Mouse (Mus musculus) thymus, postnatal 10 days (tissue): ENCODE measurements around the gene Rnasek.

Experiments used
- DNase-seq, 2 experiments: peaks; one replicate each; pipeline ENCODE4 v3.0.0; 2021; ENCODE audit warnings: low spot score in 2 of 2

The Rnasek gene

DNA sequence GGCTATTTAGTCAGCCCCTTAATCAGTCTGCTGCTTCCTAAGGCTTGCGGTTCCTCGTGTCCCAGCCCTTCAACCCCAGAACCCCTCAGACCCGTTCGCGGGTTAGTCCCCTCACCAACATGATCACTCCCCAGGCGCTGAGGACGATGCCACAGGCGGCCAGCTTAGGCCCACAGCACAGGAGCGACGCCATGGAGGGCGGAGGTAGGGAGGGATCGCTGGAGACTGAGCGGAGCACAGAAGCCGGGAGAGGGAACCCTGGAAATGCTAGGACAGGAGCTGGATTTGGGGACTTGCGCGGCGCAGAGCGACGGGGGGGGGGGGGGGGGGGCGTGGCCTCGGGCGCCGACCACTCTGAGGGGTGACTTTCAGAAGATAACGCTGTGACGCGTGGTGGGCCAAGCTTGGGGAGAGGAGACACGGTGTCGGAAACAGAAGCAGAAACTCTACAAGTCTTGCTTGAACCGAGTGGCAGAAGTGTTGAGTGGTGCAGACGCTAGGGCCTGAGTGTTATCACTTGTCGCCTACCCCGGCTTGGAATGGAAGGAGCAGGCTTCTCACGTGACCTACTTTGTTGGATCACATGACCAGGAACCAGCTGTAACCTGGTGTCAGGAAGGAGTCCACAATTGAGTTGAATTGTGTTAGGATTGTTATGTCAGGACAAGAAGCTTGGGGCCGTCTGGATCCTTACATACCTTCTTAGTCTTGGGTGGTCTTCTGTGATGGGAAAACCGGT lies at the start of gene Rnasek, which contains the start of gene Gm21988:
Gene Rnasek (minus strand): TSS at position 302 of the 739 bp plus-strand sequence.
Gene Gm21988 (minus strand): TSS at position 290 of the 739 bp plus-strand sequence.
- DNase-seq: peak; percentile 61 to 62

DNA sequence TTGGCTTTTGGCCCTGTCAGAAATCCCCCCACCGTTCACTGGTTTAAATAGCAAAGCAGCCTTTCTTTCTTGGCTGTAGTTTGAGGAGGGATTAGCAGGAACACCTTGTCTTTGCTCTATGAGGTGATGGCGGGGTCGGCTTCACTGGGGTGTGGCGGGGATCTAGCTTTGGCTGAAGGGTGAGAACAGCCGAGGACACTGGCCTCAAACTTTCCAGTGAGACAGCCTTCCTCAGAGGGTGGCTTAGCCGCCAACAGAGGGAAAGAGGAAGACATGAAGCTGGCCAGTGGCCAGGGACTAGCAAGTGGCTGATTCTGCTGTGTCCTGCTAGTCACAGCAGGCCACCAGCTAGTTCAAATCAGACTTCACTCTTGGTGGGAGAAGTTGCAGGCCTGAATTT lies 49.6 kb upstream of the Rnasek start:
- DNase-seq: no peak

DNA sequence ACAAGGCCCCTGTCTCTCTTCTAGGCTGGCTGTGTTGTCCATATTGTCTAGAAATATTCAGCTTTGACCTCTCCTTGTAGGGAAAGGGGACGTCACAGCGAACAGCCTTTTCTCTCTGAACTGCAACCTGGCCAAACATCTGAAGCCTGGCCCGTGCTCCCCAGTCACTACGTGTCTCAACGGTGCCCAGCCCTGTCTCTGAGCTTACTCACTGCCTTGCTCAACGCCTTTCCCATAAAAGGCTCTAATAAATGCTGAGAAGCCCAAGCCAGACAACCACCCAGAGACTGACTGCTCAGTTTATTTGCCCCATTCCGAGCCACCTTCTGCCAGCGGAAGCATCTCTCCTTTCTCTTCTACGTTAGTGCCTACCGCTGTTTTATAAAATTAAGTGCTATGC lies 48.5 kb upstream of the Rnasek start:
- no peak for DNase-seq

DNA sequence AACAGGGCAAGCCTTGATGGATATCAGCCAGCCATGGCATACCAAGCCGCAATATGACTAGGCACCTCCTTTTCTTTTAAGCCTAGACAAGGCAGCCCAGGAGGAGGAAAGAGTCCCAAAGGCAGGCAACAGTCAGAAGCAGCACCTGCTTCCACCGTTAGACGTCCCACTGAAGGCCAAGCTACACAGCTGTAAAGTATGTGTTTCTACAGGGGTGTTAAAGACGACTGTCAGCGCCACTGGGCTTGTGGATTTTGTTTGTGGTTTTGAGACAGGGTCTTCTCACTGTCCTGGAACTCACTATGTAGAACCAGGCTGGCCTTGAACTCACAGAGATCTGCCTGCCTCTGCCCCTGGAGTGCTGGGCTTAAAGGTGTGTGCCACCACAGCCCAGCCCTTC lies 46.0 kb upstream of the Rnasek start:
- DNase-seq: peak; percentile 53 to 60

DNA sequence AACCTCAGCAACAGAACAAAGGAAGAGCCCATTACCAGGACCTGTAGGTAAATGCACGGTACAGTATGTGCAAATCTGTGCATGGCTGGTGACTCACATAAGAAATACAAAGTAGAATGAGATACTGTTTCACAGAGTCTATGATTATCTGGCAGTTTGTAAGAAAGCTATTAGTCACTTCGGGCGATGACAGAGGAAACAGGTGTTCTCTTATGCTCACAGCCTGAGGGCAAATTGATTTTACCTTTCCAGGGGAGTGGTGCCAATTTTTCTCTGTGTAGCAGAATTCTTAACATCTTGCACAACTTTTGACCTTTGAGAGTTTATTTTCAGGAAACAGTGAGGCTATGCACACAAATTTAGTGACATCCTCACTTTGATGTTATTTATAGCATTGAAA lies 45.1 kb upstream of the Rnasek start:
- no peak for DNase-seq

DNA sequence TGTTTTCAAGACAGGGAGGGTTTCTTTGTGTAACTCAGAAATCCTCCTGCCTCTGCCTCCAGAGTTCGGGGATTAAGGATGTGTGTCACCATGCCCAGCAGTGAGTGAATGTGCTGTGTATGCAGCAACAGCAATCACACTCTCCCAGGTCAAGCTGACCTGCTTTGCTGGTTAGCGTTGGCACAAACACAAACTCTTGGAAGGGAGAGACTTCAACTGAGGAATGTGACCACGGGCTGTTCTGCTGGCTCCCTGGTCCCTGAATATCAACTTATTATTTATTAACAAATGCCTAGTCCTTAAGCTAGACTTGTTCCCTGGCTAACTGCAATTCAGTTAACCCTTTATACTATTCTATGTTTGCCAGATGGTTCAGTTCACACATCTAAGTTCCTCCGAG lies 44.0 kb upstream of the Rnasek start:
- no peak for DNase-seq

DNA sequence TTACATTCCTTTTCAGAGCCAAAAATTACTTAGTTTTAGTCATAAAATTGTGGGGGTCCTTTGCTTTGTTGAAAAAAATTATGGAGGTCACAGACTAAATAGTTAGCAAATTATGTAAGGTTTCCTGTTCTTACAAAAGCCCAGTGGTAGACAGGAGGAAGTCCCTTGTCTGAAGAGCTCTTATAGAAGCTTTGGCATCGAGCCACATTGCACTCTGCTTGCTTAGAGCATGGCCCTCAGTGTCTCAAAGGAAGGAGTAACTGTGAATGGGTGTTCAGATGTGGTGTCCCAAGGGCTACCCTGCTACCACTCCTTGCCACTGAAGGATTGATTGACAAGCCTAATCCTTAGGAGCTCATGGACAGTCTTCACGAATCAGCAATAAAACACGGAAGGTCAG lies 40.8 kb upstream of the Rnasek start:
- DNase-seq: peak in 1 of 2 experiments; percentile 27

DNA sequence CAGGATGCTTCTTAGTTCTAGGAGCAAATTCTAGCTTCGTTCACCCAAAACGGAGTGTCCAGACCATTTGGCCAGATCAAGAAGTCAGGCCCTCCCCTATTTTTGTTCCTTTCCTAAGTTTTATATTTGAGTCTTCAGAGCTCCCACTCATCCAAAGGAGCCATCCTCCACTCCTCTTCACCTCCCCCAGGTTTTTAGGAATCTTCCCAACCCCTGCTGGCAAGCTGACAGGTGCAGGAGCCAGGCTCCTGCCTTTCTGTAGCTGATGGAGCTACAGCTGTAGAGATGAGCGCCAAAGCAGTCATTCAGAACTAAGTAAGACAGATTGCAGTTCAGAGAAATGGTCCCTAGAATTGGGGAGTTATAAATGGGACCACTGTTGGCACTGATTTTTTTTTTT lies 39.3 kb upstream of the Rnasek start:
- DNase-seq: no peak

DNA sequence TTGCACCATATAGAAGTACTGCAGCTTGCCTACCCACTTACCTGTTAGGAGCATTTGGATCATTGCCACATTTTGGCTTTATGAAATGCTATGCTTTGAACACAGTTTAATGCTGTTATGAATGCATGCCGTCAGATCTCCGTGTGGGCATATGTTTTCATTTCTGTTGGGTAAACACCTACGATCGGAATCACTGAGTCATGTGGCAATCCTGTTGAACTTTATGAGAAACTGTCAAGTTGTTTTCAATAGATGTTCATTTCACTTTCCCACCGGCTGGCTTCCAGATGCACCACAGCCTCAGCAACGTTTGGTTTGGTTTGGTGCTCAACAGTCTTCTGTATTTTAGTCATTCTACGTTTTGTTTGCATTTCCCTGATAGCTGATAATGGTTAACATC lies 32.0 kb upstream of the Rnasek start:
- DNase-seq: no peak

DNA sequence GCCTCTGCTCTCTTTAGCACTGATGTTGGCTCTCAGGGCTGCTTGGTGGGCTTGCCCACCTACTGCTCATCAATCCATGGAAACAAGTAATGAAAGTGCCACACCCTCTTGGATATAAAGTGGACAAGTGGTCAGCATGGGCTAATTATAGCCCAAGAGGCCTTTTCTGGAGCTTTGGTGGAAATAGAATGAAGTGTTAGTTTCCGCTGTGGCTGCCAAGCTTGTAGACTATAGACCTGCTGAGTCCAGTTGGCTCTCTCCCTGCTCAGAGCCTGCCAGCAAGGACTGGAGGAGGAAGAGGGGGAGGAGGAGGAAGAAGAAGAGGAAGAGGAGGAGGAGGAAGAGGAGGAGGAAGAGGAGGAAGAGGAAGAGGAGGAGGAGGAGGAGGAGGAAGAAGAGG lies 26.8 kb upstream of the Rnasek start:
- DNase-seq: no peak

DNA sequence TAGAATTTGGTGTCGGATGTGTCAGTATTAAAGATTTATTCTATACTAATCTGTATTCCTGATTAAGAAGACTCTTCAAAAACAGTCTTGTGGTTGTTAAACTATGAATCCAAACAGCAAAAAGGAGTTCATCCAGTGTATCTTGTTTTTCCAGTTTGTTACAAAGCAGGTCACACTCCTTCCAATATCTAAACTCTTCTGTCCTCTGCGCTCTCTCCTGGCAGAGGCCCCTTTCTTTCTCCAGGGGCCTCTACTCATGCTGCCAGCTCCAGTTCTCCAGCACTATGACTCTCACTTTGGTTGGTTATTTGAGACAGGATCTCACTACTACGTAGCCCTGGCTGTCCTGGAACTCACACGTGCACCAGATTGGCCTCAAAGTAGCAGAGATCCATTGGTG lies 26.2 kb upstream of the Rnasek start:
- DNase-seq: no peak

DNA sequence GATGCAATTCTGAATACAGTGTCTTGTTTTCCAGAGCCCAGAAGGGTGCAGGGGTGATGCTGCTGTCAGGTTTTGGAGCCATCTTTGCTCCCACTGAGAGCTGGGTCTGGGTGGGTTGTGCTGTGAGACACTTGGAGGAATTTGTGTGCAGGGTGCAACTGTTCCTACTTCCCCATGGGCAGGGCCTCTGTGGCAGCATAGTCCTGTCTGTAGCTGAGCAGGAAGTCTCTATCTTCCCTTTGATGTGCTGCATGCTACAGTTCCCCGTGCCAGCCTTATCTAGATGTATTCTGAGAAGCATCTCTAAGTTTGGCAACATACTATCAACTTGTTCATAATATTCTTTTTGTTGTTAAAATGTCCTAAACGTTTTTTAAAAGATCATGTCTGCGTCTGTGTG lies 25.6 kb upstream of the Rnasek start:
- DNase-seq: peak; percentile 57 to 60

DNA sequence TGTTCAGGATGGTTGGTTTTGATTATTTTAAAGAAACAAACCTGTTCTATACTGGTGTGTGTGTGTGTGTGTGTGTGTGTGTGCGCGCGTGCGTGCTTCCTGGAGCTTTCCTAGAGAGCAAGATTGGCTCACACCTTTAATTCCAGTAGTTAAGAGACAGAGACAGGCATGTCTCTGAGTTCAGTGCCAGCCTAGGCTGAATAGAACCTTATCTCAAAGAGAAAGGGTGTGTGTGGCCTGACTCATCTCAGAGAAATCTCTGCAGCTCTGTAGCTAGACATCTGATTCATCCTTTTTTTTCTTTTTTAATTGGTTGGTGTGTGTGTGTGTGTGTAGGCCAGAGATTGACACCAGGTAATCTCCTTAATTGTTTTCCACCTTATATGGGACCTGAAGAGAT lies 19.4 kb upstream of the Rnasek start:
- no peak for DNase-seq

DNA sequence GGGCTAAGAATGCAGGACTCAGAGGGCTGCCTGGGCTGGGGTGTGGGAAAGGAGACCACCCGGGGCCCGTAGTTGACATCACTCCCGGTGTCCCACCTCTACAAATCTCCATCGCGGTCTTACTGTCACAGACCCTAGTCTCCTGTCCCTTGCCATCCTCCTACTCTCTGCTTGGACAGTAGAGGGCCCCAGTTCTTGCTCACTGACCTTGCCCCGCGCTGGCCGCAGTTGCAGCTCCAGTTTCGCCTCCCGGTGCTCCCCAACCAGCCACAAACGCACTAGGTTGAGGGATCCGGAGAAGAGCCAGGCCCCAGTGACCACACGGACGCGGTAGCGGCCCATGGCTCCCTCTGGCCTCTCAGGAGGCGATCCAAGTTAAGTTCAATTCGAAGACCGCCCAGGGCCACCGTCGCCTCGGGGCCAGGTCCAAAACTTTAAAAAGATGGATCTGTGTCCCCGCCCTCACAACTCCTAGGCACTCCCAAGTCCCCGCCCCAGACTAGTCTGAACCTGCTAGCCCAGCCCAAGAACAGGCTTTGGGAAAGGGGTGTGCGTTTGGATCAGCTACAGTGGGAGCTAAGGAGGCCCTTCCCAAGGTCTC lies 15.4 kb upstream of the Rnasek start, which contains the start of gene Alox12:
Gene Alox12 (minus strand): TSS at position 423 of the 601 bp plus-strand sequence.
- no peak for DNase-seq

DNA sequence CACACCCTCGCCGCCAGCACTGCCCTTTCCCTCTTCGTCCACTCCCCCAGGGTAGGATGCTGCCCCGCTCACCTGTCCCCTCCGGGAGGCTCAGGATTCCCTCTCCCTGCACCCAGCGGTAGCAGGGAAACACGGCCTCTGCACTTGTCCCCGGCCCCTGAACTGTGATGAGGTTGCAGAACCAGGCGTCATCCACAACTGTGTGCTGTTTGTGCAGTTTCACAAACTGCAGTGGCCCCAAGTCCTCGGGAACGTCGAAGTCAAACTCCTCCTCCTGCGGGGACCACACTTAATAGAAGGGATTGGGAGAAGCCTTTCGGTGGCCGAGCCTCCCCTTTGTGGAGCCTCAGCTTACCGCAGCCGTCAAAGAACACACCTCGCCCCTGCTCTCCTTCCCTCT lies 14.7 kb upstream of the Rnasek start:
- no peak for DNase-seq

DNA sequence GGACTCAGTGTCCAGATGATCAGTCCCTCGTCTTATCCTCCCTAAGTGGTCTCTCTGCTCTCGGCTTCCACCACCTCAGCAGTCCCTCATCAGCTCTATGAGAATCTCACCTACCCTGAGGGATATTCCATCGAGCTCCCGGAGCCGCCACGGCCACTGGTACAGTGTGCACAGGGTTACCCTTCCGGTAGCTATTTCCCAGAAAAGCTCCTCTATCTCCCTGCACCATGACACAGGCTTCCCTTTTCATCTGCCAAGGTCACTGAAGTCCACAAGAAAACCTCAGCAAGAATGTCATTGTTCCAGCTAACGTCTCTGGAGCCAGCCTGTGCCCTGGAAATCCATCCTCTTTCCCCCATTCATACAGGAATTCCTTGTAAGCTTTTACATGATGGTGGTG lies 12.2 kb upstream of the Rnasek start:
- DNase-seq: no peak

DNA sequence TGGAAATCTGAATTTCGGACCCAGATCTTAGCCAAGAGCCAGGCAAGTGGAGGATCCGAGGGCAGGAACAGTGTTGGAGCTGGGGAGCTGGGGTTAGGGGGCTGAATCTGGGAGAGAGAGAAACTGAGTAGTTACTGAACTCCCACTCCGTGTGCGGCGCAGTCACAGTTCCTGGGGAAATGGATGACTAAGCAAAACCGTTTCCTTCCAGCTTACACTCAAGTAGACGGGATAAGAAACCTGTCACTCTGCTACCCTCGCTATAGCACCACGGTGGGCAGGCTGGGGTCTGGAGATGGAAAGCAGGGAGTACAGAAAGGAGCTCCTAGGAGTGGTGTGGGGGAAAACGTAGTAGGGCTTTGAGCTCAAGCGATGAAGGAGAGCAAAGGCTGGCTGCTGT lies 10.5 kb upstream of the Rnasek start:
- DNase-seq: no peak

DNA sequence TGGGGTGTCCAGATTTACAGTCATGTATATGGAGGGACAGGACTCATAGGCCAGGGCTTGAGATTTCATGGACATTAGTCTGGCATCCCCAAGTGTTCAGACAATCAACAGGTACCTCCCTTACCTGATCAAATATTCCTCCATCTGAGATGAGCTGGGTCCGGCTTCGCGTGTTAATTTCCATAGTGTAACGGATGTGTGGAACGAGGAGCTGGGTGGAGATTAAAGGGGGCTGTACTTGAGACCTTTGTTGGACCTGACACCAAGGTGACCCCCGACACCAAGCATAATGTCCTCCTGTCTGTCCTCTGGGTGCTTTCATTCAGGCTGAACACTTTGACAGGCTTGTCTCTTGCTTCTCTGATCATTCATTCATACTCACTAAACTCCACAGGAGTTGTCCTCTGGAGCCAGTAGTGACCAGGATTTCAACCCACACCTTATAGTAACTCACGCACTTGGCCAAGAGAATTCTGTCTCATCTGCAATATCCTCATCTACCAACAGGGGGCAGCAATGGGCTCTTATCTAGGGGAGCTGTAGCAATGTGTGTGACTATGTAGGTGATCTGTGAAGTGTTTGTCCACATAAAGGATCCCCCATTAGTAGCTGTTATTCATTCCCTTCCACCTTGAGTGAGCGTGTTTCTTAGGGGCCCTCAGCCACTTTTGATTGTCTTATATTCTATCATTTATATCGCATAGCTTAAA lies 7.6 kb upstream of the Rnasek start:
- peak; percentile 59 to 88 for DNase-seq

DNA sequence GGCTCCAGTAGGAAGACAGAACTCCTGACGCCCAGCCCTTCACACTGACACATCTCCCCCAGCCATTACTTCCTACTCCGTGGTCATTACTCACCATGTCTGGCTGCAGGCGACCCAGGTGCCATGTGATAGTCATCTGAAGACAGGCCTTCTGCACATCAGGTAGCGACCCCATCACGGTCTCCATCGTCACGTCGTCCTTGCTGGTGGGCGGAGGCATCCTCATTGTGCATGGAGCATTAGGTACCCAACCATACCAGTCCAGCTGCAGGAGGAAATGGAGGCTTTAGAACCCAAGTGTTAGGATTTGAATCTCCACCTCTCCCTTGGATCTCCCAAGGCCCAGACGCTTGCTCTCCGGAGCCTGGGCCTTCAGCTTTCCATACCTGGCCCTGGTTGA lies 2.9 kb upstream of the Rnasek start:
- no peak for DNase-seq

DNA sequence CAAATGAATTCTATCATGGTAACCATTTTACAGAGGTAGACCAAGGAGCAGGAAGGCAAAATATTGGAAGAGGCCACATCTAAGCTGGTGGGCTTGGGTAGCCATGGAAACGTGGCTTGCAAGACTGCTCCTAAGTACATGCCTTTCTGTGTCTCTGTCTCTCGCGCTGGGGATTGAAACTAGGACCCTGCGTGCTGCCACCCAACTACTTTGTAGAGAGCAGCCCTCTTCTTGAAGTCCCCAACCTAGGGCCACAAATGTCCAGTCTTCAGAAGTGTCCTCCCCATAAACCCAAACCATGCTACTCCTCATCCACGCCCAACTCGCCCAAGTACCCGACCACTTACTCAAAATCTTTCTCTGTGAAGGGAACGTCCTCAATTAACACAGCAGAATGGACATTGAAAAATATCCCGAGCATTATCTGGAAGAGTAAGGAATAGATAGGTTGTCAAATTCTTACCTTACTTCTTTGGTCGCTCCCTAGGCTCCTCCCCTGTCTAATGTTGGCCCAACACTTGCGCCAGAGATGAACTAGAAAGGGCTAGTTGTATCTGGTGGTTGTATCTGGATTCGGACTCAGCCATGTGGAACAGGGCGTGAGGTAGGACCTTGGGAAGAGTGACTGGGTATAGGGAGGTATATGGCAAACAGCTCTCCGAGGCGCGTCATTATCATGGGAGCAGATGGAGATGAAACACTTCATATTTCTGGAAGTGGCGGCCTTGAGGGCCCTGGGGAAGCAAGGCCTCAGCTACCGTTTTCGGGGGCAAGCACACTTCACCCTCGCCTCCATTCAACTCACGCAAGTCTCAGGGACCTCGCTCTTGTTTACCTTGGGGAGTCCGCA lies 826 bp downstream of the Rnasek start:
- no peak for DNase-seq

DNA sequence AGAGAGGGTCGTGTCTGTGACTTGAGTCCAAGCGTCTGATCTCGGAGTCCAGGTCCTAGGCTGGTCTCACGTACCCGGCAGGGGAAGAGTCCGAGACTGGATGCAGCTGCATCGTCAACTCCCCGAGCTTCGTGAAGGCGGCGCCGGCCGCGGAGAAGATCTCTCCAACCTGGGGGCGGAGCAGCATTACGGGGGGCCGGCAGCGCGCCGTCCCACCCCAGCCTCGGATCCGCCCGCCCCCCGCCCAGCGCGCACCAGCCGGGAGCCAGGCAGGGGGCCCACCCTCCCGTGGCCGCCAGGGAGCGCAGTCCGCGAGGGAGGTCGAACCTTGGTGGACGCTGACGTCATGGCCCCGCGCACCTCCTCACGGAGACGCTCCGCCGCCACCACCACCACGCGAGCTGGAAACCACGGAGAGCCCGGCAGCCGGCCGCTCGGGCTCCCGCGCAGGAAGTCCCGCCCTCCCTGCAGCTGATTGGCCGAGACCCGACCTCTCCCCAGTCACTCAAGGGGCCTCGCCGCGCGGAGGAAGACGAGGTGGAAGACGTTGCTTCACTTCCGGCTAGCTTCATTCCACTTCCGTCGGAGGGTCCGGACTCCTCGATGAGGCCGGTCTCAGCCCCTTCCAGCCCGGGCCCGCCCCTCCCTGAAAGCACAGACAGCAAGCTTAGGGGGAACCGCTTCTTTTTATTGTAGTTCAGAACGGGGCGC lies 2.0 kb downstream of the Rnasek start, which contains the start of gene 0610010K14Rik:
Gene 0610010K14Rik (minus strand): TSS at position 458 of the 711 bp plus-strand sequence.
- peak; percentile 96 to 97 for DNase-seq
